Mouse (Mus musculus) left cerebral cortex, adult 8-10 months (tissue): ENCODE measurements around the gene Hdac2. TPM values are rescaled to one million over a fixed set of nuclear protein-coding genes. Genes with fewer than 3 reads are reported as not detected.

Source experiments
- DNase-seq, 2 experiments: peaks; one replicate each; pipeline ENCODE4 v3.0.0; 2022; ENCODE audit warnings: low spot score in 2 of 2
- total RNA-seq, 4 experiments: library from RNA; stranded (reverse); gene quantifications; 2 replicates each; pipeline ENCODE4 v1.2.4; 2022

Gene Hdac2
- 10 to 100 TPM; 74.9 to 81.9 (median 79.1) TPM for total RNA-seq

DNA sequence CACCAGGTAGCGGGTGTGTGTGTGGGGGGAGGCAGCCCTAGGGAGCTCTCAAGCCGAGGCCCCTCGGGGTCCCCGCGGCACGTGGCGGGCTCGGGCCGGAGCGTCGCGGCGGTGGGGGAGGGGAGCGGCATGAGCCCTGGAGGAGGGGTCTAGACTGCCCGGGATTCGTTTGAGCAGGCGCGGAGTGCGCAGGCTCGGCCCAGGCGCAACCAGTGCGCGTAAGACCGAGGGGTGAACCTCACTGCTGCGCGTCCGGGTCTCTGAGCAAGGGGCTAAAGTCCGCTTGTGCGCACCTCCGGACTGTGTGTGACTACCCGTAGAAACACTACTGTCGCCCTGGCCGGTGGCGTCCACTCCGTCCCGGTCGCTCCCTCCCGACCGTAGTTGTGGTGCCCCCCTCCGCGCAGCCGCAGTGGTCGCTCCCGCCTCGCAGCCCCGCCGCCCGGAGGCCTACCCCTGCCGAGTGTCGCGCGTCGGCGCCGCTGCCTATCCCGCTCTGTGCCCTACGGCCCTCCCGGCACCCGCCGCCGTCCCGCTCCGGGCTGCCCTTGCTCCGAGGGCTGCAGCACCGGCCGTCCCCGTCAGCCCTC lies at the start of gene Hdac2:
Gene Hdac2, plus strand, starts transcription at position 459 of the 590 bp plus-strand sequence.
- peak; percentile 75 to 85 for DNase-seq

DNA sequence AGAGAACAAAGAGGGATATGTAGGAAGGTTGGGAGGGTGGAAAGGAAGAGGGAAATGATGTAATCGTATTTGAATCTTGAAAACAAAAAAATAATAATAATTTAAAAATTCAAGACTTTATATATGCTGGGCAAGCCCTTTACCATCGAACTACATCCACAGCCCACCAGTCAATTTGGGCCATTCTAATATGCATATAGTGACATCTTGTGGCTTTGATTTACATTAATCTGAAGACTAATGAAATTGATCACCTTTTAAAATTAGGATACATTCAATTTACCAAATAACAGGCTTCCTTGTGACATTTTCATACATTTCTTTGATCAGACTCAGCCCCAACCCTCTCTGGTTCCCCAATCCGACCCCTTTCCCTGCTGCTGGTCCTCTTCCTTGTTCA lies 46.1 kb upstream of the Hdac2 start:
- DNase-seq, result no peak

DNA sequence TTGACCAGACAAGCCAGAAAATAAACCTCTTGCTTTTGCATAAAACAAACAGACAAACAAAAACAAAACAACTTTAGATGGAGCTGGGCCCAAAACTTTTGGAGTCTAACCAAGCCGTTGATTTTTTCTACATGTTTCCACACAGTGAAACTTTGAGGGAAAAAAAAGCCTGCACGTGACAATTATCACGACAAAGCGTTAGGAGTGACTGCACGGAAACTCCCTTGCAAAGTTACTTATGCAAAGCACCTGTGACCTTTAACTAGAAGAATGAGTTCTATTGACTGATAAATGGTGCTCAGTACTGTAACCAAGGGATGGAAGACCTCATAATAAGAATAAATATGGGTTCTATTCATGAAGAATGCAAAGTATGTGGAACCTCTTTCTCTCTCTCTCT lies 38.5 kb upstream of the Hdac2 start:
- DNase-seq, result no peak

DNA sequence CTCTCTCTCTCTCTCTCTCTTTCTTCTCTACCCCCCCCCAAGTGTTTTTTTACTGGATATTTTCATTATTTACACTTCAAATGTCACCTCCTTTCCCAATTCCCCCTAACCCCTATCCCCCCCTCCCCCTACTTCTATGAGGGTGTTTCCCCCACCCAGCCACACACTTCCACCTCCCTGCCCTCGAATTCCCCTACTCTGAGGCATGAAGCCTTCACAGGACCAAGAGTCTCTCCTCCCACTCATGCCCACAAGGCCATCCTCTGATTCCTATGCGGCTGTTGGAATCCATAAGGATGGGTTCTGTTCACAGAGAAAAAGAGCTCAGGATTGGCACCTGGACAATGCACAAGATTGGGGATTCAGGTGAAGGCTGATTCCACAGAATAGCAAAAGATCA lies 38.1 kb upstream of the Hdac2 start:
- DNase-seq, result no peak

DNA sequence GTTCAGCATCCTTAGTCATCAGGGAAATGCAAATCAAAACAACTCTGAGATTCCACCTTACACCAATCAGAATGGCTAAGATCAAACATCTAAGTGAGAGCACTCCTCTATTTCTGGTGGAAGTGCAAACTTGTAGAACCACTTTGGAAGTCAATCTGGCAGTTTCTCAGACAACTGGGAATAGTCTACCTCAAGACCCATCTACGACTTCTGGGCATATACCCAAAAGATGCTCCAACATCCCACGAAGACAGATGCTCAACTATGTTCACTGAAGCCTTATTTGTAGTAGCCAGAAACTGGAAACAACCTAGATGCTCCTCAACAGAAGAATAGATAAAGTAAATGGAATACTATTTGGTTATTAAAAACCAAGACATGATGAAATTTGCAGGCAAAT lies 22.6 kb upstream of the Hdac2 start:
- peak in 1 of 2 experiments; percentile 23 for DNase-seq

DNA sequence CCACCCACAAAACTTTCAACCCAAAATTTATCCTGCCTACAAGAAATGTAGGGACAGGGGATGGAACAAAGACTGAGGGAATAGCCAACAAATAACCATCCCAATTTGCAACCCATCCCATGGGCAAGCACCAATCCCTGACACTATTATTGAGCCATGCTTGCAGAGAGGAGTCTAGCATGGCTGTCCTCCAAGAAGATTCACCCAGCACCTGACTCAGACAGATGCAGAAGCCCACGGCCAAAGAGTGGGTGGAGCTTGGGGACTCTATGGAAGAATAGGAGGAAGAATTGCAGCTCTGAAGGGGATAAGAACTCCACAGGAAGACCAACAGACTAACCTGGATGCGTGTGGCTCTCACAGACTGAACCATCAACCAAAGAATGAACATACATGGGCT lies 21.7 kb upstream of the Hdac2 start:
- no peak for DNase-seq

DNA sequence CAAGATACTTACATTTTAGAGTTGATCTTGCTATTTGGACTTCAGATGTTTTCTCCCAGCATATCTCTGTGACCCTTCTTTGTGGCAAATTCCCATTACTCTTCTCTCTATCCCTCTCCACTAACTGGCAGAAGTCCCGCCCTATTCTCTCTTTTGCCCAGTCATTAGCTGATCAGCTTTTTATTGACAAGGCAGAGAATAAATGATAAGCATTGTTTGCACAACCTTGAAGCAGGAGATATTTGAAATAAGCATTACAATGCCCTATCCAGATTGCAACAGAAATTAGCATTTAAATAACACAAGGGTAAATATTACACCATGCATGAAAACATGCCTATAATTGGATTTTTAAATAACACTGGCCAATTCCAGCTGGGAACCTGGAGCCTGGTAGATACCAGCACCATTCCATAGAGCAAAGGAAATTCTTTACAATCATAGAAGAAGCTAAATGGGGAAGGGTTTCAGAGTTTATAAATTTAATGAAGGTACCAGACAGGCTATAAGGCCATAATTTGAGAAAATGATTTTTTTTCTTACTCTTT lies 14.7 kb upstream of the Hdac2 start:
- DNase-seq, result no peak

DNA sequence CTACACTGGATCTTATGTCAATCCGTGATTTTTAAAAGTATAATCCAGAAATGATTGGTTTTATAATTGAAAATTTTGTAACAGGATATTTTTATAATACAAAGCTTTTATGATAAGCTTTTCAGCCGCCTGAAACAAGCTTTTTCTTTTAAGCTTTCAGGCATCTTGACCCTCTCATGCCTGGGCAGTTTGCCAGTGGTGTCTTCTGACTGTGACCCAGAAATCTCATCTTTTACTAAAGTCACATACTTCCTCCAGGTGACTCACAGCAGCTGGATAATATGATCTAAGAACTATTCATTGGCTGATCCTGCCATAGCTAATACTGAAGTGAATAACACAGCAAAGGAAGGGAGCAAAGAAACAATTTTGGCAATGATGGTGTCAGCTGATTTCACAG lies 9.9 kb upstream of the Hdac2 start:
- DNase-seq, result no peak

DNA sequence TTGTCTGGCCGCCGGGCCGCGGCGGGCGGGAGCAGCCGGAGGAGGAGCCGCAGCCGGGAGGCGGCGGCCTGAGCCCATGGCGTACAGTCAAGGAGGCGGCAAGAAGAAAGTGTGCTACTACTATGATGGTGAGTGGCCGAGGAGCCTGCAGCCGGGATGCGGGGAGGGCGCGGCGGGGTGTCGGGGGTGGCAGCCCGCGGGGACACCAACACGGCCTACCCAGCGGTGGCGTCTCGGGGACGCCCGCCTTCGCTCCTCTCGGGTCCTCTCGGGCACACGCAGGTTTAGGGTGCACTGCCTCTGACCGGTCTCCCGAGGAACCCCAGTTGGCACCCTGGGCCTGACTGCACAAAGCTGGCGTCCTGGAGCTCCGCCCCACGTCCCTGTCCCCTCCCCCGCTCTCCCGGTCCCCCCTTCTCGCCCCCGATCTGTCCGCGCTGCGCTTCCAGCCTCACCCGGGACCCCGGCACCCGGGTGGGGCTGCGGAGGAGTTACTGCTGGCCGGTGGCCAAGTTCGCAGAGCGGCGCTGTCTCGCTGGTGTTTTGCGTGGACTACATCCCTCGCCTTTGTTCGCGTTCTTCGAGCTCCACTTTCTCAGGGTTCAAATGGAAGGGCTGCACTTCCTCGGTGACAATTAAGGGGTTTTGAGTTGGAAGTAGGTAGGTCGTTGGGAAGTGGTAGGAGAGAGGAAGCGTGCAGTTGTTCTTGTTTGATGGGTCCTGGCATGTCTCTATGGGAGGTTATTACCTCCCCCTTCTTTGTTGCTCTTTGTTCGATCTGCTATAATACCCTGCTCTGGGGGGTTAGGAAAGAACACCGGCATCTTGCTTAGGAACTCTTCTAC lies 554 bp downstream of the Hdac2 start:
- peak; percentile 52 to 66 for DNase-seq

DNA sequence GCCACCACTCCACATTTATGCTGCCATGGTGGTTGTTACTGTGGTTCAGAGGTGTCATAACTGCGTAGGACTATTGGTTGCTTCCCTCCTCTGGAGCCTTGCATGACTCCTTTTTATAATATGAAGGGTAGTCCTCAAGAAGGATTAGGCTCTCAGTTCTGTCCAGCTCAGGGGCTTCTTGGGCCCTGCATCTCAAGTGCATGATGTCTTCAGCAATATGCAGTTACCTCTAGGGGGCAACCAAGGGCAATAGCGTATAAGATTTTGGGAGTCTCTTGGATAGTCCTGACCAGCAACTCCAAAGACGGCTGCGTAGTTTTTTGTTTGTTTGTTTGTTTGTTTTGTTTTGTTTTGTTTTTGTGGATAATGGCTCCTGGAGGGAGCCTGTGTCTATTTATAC lies 7.5 kb downstream of the Hdac2 start:
- DNase-seq, result no peak

DNA sequence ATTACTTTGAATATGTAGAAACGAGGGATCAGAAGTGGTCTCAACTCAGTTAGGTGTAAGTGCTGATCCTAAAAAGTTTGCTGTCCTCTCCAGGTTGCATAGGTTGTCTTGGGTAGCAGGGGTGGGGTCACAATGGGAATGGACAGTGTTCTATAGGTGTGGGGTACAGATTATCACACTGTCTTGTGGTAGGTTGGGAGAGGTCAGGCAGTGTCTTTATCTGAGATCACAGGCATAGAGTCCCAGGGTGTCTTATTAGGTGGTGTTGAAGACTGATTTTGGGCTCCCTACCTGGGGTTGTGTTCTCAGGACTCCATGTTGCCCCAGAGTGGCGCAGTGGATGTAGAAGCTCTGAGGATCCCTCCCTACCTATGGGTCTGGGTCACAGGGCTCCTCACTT lies 17.8 kb downstream of the Hdac2 start:
- no peak for DNase-seq

DNA sequence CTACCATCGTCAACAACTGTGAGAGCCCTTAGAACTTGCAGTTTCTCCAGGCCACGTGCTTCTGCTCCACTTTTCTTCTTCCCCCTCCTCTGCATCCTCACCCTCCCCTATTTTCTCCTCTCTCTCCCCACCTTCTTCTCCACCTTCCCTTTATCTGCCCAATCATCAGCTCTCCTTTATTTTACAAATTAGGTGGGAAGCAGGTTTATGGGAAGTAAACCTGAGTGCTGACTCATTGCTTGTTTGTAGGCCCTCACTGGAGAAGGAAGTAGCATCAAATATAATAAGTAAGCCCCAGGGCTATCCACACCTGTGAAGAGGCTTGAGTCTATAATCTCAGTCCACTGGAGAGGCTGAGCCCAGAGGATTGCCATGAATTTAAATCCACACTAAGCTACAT lies 26.5 kb downstream of the Hdac2 start:
- no peak for DNase-seq

DNA sequence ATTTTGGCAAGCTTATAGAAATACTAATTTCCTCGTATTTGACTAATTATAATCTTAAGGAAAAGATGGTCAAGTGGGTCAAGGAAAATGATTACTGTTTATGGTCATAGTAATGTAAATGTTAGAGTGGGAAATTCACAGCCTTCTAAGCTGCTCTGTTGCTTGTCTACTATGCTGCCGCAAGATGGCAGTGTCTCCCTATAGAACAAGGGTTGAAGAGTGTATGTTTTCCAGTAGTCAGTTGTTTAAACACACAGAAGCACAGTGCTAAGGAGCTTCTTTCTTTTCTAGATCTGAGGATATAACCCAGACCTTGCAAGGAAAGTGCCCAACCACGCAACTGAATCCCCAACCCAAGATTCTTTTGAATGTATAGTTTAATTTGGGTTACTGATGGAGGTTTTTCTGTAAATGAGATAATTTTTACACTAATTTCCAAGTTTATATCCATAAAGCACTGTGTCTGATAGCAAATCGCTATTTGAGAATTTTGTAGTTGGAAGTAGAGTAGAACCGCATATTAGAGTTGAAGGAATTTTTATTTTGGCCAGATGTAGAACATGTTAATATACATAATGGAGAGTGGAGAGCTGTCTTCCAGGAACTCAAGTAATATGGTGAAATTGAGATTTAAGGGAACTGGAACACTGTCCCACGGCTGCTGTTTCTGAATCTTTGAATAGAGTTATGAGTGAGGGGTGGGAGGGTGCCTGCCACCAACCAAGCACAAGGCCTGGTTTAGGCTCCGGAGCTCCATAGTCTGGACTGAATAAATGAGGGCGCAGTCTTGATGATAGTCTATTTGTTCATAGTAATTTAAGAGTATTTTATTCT lies 40.1 kb downstream of the Hdac2 start:
- DNase-seq, result no peak

DNA sequence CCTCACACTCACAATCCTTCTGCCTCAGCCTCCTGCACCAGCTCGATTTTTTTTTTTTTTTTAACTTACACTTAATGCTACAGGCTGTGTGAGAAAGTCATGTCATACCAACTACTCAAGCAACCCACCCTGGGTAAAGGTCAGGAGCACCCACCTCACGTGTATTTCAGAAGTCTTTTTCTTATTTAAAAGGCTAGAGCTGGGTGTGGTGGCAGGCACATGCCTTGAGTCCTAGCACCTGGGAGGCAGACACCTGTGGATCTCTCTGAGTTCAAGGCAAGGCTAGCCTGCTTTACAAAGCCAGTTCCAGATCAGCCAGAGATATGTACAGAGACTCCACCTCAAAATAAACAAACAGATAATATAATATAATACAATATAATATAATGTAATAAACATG lies 41.4 kb downstream of the Hdac2 start:
- no peak for DNase-seq

DNA sequence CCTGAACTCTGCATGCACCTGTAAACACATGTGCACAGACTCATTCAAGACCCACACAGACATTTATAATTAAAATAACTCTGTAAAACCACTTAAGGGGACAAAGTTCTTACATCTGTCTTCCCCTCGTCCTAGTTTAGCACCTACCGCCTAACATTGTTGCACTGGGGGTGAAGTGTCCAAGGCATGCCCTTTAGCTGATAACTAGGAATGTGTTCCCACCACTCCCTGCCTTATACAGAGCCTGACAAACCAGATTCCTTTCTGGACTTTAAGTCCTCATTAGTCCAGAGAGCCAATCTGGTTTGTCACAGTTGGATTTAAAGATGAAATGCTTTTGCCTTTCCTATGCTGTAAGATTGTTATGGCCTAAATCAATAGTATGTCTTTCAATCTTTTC lies 41.9 kb downstream of the Hdac2 start:
- no peak for DNase-seq

DNA sequence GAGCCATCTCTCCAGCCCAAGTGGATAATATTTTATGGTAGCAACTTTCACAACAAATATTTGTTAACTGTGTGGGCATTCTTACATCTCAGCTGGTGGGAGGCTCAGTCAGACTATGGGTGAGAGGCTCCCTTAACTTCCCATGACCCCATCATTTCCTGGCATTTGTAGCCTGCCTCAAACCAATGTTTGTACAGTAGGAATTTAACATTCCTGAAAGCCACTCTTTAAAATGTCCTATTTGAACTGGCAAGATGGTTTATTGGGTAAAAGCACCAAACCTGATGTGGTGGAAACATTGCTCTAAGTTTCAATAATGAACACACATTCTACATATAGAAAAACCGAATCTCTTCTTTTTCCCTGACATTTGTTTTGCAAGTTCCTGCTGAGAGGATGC lies 50.0 kb downstream of the Hdac2 start:
- no peak for DNase-seq

DNA sequence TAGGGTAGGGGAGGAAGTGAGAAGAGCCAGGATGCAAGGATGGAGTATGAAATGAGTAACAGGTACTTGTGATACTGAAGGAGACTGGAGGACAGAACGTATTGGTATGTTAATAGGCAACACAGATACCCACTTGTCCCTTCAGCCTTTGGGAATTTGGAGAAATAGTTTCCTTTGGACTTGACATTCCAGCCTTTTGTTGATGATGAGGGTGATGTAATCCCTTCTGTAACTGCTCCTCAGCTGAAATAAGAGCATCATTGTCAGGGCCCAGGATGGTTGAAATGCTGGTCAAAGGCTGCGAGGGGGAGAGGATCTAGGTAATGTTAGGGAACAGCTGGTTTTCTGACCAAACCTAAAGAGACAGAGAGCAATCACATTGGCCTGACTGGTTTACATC lies 54.3 kb downstream of the Hdac2 start:
- DNase-seq, result no peak

DNA sequence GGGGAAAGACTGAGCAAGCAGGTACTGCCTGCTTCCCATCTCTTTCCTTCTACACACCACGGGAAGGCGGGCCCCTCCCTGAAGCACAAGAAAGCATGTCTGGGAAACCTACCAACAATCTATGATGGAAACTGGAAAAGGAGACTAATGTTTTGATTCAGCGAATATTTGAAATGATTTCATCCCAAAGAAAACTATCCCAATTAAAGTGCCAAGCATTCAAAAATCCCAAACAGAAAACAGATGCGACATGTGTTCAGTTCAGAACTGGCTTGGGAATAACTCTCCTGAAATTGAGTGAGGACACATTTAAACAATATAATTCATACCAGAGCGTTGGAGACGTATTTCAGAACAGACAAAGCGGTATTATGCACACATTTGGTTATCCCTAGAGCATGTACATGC lies 60.8 kb downstream of the Hdac2 start:
- no peak for DNase-seq

DNA sequence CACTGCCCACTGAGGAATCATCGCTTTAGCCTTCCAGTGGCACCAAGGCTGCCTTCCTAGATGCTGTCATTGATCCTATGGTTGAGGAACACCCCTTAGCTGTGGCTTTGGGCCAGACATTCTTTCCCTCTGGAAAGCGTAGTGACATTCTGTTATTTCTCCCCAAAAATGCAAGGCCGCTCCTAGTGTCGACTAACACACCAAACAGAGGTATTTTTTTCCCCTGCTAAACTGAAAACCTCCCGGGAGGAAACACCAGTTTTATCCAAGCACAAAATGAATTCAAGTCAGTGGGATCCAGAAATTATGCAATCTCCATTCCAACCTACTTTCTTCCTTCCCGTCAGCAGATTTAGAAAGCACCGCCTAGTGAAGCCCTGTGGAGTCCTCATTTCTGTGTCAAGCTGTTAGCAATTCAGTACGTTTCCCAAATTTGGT lies 73.3 kb downstream of the Hdac2 start:
- peak; percentile 11 to 42 for DNase-seq
